Mouse (Mus musculus) right cerebral cortex, postnatal 10 days (tissue): ENCODE results near the gene Plcl1.
"Not testable (repeated sequence)": the region's sequence is repeated elsewhere in the genome, so short reads cannot be mapped to it uniquely, and the experiment has no call there.

Source experiments
- DNase-seq, 2 experiments: peaks; one replicate each; pipeline ENCODE4 v3.0.0; 2021; ENCODE audit warnings: low spot score in 2 of 2

The Plcl1 gene

DNA sequence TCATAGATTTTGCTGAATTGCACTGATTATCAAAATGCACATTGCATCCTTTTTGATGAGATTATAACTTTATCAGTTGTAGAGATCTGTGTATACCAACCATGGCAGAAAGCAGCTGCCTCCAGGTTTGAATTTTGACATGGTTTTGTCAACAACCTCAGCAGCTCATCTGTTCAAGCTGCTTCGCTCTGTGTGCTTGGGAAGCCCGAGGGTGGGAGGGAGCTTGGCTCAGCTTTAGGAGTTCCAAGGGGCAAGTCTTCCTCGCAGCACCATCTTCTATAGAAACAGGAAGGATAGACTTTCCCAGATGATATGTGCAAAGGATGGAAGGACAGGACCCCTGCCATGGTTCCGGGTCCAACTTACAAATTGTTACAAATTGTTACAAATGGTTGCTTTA lies 32.9 kb downstream of the Plcl1 start:
- DNase-seq = no peak

DNA sequence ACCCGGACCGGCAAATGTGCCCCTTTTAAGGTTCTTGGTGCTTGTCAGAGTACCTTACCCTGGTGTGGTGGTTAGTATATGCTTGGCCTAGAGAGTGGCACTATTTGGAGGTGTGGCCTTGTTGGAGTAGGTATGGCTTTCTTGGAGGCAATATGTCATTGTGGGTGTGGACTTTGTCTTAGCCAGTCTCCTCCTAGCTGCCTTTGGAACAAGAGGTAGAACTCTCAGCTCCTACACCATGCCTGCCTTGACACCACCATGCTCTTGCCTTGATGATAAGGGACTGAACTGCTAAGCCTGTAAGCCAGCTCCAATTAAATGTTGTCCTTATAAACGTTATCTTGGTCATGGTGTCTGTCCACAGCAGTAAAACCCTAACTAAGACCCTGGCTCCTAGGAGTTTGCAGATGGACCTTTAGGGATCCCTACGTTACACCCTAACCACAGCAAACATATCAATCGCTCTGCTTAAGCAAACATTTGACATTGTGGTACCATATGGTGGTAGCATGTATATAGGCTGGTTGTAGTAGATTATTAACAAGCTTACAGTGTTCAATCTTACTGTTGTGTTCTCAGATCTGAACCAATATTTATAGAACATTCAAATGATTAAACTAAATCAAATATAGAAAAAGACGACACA lies 39.4 kb downstream of the Plcl1 start:
- no peak for DNase-seq

DNA sequence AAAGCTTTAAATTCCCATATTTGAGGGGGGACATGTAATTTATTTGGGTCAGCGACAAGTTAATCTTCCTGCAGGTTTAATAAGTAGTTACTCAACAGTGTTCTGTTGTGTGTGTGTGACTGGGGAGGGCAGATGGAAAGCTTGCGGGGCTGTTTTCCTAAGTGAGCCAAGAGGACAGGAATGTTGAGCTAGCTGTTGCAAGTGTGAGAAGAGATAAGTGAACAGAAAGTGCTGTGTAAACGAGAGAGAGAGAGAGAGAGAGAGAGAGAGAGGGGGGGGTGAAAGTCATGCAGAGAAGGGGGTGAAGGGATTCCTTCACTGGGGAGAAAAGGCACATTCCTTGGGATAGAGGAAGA lies 39.9 kb downstream of the Plcl1 start:
- no peak for DNase-seq

DNA sequence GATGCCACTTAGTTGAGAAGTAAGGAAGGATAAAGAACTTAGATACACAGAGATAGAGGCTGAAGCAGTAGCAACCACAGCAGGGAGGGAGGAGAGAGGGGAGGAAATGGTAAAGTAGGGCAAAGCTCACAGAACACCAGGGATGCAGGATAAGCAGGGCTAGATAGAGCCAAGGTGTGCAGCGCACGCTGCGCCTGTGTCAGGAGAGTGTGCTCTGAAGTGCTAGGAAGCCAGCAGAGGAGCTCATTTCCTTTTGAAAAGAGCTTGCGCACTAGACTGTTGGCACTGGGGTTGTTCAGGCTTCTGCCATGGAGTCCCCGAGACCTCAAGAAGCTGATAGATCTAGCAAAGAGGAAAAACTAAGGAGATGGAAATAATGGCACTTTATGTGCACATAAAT lies 40.6 kb downstream of the Plcl1 start:
- no peak for DNase-seq

DNA sequence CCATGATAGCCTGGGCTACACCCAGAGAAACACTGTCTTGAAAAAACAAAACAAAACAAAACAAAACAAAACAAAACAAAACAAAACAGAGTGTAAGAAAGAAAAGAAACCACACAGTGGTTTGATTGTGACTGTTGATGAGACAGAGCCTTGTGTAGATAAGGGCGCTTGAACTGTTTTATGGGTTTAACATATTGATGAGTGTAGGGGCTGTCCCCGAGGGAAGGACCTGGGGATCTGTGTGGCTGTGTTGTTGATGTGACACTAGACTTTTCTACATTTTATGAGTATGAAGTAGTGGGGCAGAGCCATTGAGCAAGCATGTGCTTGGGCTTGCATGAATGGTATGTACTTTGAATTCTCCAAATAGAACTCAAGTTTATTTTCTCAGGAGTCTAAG lies 41.2 kb downstream of the Plcl1 start:
- DNase-seq = no peak

DNA sequence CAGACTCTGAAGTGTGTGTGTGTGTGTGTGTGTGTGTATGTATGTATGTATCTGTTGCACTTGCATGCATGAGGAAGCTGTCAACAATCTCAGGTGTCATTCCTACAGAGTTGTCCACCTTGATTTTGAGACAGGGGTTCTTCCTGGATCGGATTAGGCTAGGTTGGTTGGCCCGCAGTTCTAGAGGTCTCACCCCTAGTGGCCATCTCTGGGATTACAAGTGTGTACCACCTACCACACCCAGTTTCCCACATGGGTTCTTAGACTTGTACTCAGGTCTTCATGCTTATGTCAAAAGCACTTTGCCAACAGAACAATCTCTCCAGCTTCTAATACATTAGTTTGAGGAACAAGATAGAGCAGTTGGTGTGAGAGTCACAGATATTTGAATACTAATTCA lies 41.9 kb downstream of the Plcl1 start:
- no peak for DNase-seq

DNA sequence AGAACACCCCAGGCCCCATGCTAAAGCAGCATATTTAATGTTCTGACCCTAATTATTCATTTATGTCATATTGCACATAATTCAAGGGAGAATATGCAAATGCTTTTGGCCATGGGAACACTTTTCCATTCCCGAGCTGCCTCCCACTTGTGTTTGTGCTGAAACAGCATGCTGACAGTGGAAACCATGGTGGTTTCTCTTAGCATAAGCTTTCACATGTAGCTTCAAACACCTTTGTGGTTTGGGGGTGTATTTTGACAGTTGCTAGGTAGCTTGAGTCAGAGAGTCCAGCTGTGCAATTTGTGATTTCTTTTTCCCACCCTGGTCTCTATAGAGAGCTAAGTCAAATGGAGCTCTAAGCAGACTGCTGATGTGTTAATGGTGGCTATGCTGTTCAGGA lies 42.4 kb downstream of the Plcl1 start:
- no peak for DNase-seq

DNA sequence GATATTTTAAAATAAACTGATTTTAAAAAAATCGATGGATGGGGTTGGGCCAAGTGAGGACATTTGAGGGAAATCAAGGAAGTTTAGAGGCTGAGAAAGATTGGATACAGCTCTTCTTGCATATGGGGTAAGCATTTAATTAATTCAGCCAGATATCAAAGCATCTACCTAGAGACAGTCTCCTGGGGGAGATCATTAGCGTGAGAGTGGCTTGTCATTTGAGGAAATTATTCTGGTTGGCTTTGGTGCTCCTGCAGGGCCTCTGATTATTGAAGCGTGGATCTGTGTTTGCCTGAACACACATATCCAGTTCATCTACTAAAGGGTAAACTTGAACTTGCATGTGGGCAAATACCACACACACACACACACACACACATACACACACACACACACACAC lies 44.1 kb downstream of the Plcl1 start:
- DNase-seq = no peak

DNA sequence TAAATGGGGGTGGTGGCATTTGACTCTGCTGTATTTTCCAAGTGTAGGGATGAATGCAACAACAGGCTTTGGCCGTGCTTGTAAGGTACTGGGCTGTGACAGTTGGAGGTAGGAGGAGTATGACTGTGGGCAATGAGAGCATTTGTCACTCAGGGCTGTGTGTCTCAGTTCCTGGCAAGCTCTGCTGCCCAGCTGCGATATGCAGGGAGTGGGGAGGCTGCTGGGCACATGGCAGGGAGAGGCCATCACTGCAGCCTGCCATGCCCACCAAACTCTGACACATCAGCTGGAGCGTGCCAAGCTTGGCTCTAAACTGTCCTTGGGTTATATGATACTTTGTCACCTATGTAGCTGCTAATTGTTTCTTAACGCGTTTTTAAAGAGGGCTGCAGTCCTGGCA lies 48.4 kb downstream of the Plcl1 start:
- peak; percentile 43 for DNase-seq

DNA sequence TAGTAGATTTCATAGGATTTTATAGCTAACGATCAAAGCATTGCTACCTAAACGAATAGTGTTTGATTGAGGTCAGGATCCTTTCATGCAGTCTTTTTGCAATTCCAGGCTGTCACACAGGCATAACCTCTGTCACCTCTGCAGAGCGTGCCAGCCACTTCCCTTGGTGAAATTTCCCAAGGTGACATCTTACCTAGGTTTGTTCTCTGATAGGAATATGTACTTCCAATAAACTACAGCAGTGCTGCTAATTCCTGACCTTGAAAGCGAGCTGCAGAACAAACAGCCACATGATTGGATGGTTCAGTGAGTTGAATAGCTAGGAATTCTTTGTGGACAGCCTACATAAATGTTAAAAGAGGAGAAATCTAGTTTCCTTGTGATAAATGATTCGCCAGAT lies 56.6 kb downstream of the Plcl1 start:
- no peak for DNase-seq

DNA sequence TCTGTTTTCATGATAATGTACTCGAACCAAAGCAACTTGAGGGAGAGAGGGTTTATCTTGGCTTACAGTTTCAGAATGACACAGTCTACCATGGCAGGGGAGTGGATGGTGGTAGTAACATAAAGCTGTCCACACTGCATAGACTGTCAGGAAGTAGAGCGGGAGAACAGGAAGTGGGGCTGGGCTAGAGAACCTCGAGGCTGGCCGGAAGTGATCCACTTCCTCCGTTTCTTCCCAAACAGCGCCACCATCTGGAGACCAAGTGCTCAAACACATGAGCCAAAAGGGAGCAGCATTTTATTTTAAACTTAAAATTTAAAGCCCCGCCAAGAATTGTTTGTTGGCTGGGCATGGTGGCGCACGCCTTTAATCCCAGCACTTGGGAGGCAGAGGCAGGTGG lies 68.0 kb downstream of the Plcl1 start:
- DNase-seq = no peak

DNA sequence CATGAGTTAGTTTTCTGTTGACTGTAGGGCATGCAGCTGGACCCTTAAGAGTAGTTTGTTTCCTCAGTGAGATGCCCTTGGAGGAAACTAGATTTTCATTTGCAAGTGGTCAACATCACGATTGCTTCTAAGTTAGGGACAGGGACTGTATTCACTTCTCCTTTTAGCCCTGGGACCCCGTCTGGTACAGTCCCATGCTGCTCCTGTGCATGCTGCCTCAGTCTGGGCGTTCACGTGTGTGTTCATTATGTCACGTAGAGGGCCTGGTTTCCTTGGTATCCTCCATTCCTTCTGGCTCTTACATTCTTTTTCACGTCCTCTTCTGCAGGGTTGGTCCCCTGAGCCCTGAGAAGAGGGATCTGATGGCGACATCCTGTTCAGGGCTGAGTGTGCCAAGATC lies 69.3 kb downstream of the Plcl1 start:
- peak in 1 of 2 experiments; percentile 29 for DNase-seq

DNA sequence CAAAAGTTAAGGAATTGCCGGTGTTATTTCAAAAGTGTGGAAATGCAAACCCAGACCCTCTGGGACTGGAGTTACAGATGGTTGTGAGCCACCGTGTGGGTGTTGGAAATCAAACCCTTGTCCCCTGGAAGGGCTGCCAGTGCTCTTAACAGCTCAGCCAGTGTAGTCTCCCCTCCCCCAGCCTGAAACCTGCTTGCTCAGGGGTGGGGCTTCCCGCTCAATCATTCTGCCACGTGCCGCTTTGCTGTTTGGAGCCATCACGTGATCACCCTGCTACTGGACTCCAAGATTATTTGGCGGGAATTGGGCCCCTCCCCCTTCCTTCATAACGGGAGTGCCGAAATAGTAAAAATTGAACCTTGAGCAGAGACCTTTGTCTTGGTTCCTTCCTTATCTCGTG lies 81.7 kb downstream of the Plcl1 start:
- DNase-seq = not testable (repeated sequence)

DNA sequence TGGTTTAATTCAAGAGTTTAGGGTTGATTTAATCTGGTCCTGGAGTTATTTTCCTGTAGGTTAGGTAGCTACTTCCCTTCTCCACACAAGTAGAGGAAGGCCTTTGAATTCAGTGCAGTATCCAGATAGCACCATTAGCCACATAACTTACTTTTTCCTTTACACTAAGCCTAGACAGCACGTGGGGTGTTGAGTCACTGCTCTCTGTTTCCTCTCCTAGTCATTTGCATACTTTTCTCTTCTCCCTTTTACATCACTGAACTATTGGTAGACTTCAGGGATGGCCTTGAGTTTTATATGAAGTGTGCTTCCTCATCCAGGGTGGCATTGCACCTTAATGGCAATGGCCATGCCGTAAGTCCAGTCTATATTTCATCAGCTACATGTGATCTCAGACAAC lies 82.5 kb downstream of the Plcl1 start:
- no peak for DNase-seq

DNA sequence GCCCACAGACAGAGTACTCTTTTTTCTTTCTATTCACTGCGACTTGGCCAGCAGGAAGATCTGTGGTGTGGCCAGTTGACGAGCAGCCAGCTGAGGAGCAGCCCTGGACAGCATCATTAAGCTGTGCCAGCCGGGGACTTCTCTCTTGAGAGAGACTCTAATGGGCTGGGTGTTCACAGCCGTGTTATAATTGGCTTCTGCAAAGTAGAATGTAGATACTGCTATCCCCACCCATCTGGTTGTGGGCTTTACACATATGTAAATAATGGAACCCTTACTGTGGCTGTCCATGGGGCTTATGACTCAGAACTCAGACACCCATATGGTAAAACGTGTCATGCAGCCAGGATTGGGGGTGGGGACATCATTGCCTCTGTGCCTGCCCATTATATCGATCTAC lies 83.6 kb downstream of the Plcl1 start:
- peak; percentile 82 for DNase-seq

DNA sequence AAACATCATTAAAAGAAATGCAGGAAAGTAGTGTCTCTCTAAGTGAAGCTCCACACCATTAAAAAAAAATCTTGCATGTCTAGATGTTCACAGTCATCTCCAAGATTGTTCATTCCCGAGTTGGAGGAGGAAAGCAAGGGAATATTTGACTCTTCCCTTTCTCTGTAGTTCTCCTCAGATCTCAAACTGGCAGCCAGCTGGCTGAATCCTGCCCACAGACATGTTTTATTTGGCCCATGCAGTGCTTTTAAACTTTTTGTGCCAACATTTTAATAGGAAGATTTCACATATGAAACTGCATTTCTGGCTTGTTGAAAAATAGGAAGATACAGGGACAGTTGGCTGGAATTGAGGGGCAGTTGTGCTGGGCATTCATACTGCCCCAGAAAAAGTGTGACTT lies 94.2 kb downstream of the Plcl1 start:
- peak; percentile 36 to 54 for DNase-seq

DNA sequence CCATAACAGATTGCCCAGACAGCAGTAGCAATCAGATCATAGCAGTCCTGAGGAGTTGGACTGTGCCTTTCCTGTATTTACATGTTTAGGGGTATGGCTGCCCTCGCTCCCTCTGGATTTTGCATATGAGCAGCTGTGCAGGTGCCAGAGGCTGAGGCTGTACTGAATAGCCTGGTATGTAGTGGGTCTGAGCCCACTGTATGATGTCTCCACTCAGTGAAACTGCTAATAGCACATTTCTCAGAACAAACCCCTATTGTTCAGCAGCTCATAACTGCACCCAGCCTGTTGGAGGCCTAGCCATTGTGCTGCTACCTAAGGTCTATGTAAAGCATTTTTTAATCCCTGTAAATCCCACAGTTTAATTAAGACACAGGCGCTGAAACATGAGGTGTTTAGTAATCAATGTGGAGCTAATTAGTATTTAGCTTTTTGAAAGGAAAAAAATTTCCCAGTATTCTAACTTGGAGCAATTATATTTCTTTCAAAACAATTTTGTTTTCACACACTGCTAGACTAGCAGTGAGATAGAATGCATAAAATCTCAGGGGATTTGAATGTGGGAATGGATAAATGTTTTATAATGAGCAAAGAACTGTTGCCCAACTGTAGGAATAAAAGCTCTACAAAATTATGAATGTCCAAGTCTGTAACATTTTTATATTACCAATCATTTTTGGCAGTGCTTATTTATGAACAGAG lies 95.4 kb downstream of the Plcl1 start:
- no peak for DNase-seq

DNA sequence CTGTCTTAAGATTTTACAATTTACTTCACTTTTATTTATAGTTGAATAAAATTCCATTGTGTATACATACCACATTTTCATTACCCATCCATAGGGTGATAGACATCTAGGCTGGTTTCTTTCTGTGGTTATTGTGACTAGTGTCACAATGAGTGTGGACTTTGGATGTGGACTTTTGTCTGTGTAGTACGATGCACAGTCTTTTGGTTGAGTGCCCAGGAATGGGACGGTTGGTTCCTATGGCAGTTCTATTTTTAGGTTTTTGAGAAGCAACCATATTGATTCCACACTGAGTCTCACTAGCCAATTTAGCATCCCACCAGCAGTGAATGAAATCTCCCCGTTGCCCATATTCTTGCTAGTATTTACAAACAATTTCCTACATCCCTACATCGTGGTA lies 100.1 kb downstream of the Plcl1 start:
- no peak for DNase-seq

DNA sequence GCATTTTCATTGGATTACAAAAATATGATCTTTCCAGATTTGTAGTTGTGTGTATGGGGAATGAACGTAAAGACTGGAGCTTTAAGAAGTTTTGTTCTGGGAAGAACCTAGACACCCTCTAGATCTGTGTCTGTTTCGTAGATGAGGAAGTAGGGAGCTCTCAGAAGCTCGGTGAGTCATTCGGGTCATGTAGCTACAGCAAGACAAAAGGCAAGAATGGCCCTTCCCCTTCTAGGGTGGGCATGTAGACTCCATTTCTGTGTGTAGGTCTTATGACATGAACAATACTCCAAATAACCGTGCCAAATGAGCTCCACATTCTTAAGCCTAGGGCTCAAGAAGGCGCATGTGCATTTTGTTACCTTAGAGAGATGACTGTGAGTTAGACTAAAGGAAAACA lies 101.3 kb downstream of the Plcl1 start:
- no peak for DNase-seq

DNA sequence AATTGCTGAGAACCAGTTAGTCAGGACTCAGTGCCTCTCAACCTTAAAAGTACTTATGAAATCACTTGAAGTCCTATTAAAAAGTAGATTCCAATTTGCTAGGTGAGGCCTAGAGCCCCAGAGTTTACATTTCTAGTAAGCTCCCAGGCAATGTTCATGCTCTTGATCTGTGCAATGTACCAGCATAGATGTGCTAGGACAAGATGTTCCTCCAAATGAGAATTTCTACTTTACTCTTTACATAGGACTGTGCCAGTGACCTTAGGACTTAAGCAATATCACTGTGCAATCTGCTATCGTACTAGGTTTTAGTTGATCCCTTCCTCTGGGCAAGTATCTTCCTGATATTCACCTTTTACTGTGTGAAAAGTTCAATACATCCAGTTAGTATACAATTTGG lies 103.9 kb downstream of the Plcl1 start:
- no peak for DNase-seq

DNA sequence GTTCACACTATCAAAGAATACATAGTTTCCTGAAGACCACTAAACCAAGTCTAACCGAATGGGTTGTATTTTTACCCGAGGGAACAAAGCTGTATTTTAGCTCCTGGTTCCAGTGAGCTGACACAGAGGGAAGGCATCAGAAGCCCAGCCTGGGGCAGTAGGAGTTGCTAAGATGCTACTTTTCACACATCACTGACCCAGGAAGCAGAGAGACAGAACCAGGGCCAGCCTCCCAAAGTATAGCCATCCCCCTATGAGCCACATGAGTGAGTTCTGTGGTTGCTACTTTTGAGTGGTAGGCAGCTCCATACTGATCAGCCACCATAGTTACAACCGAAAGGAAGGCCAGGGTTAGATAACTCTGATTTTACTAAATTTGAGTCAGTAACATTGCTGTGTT lies 106.4 kb downstream of the Plcl1 start:
- no peak for DNase-seq

DNA sequence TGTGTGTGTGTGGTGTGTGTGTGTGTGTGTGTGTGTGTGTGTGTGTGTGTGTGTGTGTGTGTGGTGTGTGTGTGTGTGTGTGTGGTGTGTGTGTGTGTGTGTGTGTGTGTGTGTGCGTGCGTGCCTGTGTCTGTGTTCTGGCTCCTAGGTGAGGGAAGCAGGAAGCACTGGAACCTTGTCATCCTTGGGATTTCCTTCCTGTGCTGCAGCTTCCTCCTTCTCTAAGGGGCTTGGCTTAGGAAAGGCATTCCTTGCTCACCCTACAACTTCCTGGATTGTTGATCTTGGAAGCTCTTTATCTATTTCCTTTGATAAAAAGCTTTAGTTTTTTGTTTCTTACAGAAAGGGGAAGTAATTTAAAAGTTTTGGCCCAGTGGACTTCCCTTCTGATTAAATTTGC lies 107.1 kb downstream of the Plcl1 start:
- not testable (repeated sequence) for DNase-seq

DNA sequence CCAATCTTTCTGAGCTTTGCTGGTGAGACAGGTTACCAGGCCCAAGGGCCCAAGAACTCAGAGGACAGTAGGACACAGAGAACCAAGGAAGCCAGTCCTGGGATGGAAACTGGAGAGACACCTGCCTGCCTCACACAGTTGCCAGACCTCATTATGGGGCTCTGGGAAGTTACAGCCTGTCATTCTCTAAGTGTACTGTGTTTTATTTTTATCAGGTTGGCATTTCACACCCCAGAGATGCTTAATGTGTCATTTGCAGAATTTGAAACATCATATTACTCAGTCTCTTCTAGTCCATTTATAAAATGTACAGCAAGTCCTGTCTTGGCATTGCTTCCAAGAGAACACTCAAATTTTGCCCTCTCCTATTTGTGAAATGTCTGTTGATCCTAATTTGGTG lies 111.5 kb downstream of the Plcl1 start:
- DNase-seq = no peak

DNA sequence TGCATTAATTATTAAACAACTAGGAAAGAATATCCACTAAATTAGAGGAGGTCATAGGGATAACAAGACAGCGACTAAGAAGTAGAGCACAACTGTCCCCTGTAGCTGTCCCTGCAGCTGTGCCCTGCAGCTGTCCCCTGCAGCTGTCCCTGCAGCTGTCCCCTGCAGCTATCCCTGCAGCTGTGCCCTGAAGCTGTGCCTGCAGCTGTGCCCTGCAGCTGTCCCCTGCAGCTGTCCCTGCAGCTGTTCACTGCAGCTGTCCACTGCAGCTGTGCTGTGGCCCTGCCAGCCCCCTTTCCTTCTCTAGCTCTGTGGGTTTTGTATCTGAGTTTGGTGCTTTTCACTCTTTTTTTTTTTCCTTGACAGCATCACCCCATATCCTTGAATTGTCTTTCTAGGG lies 118.2 kb downstream of the Plcl1 start:
- DNase-seq = no peak
